Mouse (Mus musculus): Measurements from ENCODE around the gene Zeb2.

Zeb2 gene

DNA sequence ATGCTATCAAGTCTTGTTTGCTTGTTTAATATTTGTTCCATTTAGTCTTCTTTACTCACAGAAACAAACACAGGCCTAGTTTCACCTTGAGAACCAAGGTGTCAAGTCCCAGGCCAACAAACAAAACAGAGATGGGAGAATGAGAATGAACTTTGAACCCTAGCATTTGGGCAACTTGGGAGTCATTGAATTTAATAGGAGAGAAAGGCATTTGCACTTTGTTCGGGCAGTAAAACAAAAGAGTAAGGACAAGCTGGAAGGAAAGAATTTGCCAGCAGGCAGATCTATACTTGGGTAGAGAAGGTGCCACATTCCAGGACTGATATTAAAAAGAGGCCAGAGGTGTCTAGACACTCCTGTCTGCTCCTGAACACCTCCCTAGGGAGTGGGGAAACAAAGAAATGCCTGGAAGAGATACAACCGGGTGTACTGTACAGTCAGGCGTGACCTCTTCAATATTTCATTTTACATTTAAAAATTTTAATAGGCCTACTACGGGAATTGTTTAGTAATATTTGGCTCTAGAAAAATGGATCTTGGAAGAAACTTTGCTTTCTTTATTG, 165.5 kb downstream of the Zeb2 start:
- DNase-seq (ENCODE audit: low read depth in 1 of 2, low spot score in 2 of 2), result no peak

DNA sequence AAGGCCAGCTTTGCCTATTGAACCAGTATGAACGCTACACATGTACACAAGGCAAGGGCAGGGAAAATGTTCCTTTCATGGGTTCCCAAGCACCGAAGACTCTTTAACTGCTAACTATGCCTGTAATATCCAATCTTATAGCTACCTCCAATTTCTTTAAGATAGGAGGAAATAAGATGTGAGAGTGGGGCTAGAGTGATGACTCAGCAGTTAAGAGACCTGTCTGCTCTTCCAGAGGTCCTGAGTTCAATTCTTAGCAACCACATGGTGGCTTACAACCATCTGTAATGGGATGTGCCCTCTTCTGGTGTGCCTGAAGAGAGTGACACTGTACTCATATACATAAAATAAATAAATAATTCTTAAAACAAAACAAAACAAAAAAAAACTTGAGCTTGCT, 172.5 kb downstream of the Zeb2 start:
- no peak for DNase-seq (ENCODE audit: low read depth in 1 of 2, low spot score in 2 of 2)
